Comparison of ENCODE assay signal across 8 mouse cellular contexts in genomic region chr15:12738301-12739093, GRCm38 (mm10). TPM values are rescaled to one million over a fixed set of nuclear protein-coding genes. Genes with fewer than 3 reads are reported as not detected.
DNase-seq lines count a peak whose midpoint lies in the region; ATAC-seq and TF ChIP-seq lines count a peak whose summit lies in the region.
"Had no signal": no experiment of that assay in that cellular context is flagged by ENCODE, and none has a peak within 500 bp of the region (broad histone marks: within the 10 kb centered on the region; RNA-seq: fewer than 3 reads in every experiment).

No protein-coding gene starts in this region.

- peaks cover 56% of the 10 kb centered on the region for H3K27me3 ChIP-seq in megakaryocyte, embryonic 14.5 days (replicated peaks)
- peaks cover 55% of the 10 kb centered on the region for H3K27me3 ChIP-seq in intestine, postnatal 0 days (replicated peaks; ENCODE audit: control insufficient read depth, insufficient read depth, low read length)
- H3K27me3 ChIP-seq in neural tube, embryonic 13.5 days = peaks cover 34% of the 10 kb centered on the region

- WGBS in intestine, postnatal 0 days = 39% methylated on average over 10 of the region's 10 CpGs
- 42% methylated on average over 10 of the region's 10 CpGs for WGBS in neural tube, embryonic 13.5 days

- ATAC-seq in megakaryocyte, adult 5-6 weeks (ENCODE audit: poor library complexity, severe bottlenecking) = no peak
- peak; percentile 69 for ATAC-seq in frontal cortex, adult (ENCODE audit: low TSS enrichment)
- no peak for ATAC-seq in intestine, postnatal 0 days
- ATAC-seq in neural tube, embryonic 13.5 days (ENCODE audit: low read depth) = no peak

- H3K4me1 ChIP-seq in megakaryocyte, embryonic 14.5 days = peaks cover 33% of the 10 kb centered on the region
- H3K4me1 ChIP-seq in intestine, postnatal 0 days (replicated peaks; ENCODE audit: control insufficient read depth, insufficient read depth, low read length) = peaks cover 7% of the 10 kb centered on the region; the same call in 1 of the 2 replicates
- H3K4me1 ChIP-seq in neural tube, embryonic 13.5 days (replicated peaks) = peaks cover 8% of the 10 kb centered on the region

- H3K4me3 ChIP-seq in megakaryocyte, embryonic 14.5 days (replicated peaks) = peak overlapping the region; percentile 92
- peak overlapping the region; percentile 51; the same call in 1 of the 2 replicates for H3K4me3 ChIP-seq in intestine, postnatal 0 days (ENCODE audit: low read depth, low read length)
- peak overlapping the region; percentile 68 for H3K4me3 ChIP-seq in neural tube, embryonic 13.5 days

- no peak for DNase-seq in spleen, postnatal 4 days (ENCODE audit: low spot score in 2 of 2)
- DNase-seq in lung, adult 18-20 months = no peak

- peaks cover 11% of the 10 kb centered on the region for H3K9me3 ChIP-seq in megakaryocyte, embryonic 14.5 days
- H3K9me3 ChIP-seq in intestine, postnatal 0 days (ENCODE audit: control insufficient read depth) = no peaks in the 10 kb centered on the region
- no peaks in the 10 kb centered on the region for H3K9me3 ChIP-seq in neural tube, embryonic 13.5 days

- H3K36me3 ChIP-seq in megakaryocyte, embryonic 14.5 days (replicated peaks; ENCODE audit: low read length) = peaks cover 4% of the 10 kb centered on the region
- H3K36me3 ChIP-seq in intestine, postnatal 0 days (ENCODE audit: control insufficient read depth, insufficient read depth) = no peaks in the 10 kb centered on the region
- no peaks in the 10 kb centered on the region for H3K36me3 ChIP-seq in neural tube, embryonic 13.5 days

- H3K27ac ChIP-seq in intestine, postnatal 0 days (ENCODE audit: low read depth, low read length) = no peak overlapping the region
- H3K27ac ChIP-seq in neural tube, embryonic 13.5 days (replicated peaks) = no peak overlapping the region
- H3K27ac ChIP-seq: macrophage had no signal

- H3K4me2 ChIP-seq in intestine, postnatal 0 days (replicated peaks; ENCODE audit: low read depth) = no peak overlapping the region
- peak overlapping the region; percentile 78 for H3K4me2 ChIP-seq in neural tube, embryonic 13.5 days

- no peak overlapping the region for H3K9ac ChIP-seq in intestine, postnatal 0 days (ENCODE audit: low read depth, low read length)
- H3K9ac ChIP-seq in neural tube, embryonic 13.5 days = peak overlapping the region; percentile 73; the same call in 1 of the 2 replicates

- TF ChIP-seq CTCF in intestine, postnatal 0 days (IDR thresholded peaks at IDR 0.05; ENCODE audit: low read depth) = no peak

RNA-seq across cellular contexts. Expression of gene Pdzd2, which starts 1.2 kb away (rescaled TPM):
- 1.0 and 1.1 TPM in 2 replicates for polyA plus RNA-seq in megakaryocyte, embryonic 14.5 days (2012; ENCODE audit: insufficient read depth, low replicate concordance)
- 0.22 and 1.4 TPM in 2 replicates for total RNA-seq in megakaryocyte, adult 5-6 weeks (2015)
- total RNA-seq in megakaryocyte, adult 5-6 weeks (2017) = 0.41 and 0.59 TPM in 2 replicates
- 10.1 and 12.5 TPM in 2 replicates for polyA plus RNA-seq in intestine, postnatal 0 days (2015; fragmentation: Nextera tagmentation; extraction: Ambion mirVana)
- polyA plus RNA-seq in neural tube, embryonic 13.5 days (2015; fragmentation: Nextera tagmentation; extraction: Ambion mirVana) = 6.0 and 8.7 TPM in 2 replicates
- polyA plus RNA-seq: macrophage had no signal
